Mouse (Mus musculus) neural tube, postnatal 0 days (tissue): ENCODE data around the gene Ndufa9. TPM values are rescaled to one million over a fixed set of nuclear protein-coding genes. Genes with fewer than 3 reads are reported as not detected.

Experiments used
- polyA plus RNA-seq: library from polyadenylated mRNA; unstranded; fragments of >200 nt; fragmentation: Nextera tagmentation; extraction: Ambion mirVana; gene quantifications from 2 replicates; pipeline ENCODE4 v1.2.1, GENCODE M21; 2015

Gene Ndufa9
- 242 and 262 TPM in 2 replicates for polyA plus RNA-seq

GRCm38 (mm10) chr6:126848712-126849704 is at the start of gene Ndufa9:
Ndufa9 (minus strand) TSS chr6:126849136.

DNA sequence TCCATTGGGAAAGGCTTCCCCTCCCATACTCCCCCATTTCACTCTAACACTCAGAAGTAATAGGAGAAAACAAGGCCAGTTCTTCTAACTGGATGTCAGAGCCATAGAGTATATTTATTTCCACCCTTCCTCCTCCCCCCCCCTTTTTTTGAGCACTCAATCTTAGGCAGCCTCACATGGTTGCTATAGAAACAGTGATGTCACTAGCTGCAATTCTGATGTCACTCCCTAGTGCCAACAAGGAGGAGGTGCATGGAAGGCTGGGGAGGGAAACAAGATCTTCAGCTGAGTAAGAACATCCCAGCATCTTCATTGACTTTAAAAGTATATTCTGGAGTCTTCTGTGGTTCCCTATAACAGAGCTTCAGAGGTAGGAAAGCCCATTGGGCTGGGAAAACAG is 3.9 kb upstream of the Ndufa9 start, which contains the start of gene Akap3:
Gene Akap3, plus strand, starts transcription at position 218 of the 400 bp plus-strand sequence.

Other genes starting within 250 kb of the Ndufa9 start
- gene Kcna1, start 202.8 kb downstream of the Ndufa9 start, polyA plus RNA-seq: 11.8 and 12.3 TPM in 2 replicates
- gene Kcna6, start 108.5 kb downstream of the Ndufa9 start, polyA plus RNA-seq: 26.0 and 31.1 TPM in 2 replicates
- 0.10 TPM in 1 of 2 replicates, not detected in the other for gene Akap3, start 4.0 kb upstream of the Ndufa9 start, polyA plus RNA-seq
- 0.19 and 0.29 TPM in 2 replicates for gene Dyrk4, start 72.7 kb upstream of the Ndufa9 start, polyA plus RNA-seq
- gene Rad51ap1, start 90.5 kb upstream of the Ndufa9 start, polyA plus RNA-seq: 6.1 and 9.2 TPM in 2 replicates
- 27.6 and 32.8 TPM in 2 replicates for gene D6Wsu163e, start 90.8 kb upstream of the Ndufa9 start, polyA plus RNA-seq
- 0.03 TPM in 1 of 2 replicates, not detected in the other for gene Fgf6, start 166.4 kb upstream of the Ndufa9 start, polyA plus RNA-seq
- 0.40 and 0.57 TPM in 2 replicates for gene Fgf23, start 223.8 kb upstream of the Ndufa9 start, polyA plus RNA-seq